Mouse (Mus musculus): ENCODE data around the gene Usp48. TPM values are rescaled to one million over a fixed set of nuclear protein-coding genes. Genes with fewer than 3 reads are reported as not detected.
"Not testable (repeated sequence)": the region's sequence is repeated elsewhere in the genome, so short reads cannot be mapped to it uniquely, and the experiment has no call there.

Gene Usp48
- polyA plus RNA-seq, 1 experiment from 2014 or later, result 70.6 TPM

DNA sequence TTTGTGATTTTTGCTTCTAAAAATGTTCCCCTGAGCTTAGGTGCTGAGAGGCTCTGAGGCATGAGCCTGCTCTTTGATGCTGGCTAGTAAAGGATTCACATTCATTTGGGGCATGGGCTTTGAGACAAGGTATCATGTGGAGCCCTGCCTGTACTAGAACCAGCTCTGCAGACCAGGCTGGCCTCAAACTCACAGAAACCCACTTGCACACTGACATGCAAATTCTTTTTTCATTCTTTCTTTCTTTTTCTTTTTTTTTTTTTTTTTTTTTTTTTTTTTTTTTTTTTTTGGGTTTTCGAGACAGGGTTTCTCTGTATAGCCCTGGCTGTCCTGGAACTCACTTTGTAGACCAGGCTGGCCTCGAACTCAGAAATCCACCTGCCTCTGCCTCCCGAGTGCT, 4.5 kb upstream of the Usp48 start:
- H3K9ac ChIP-seq; ATAC-seq (replicated peaks); H3K4me1 ChIP-seq; H3K4me3 ChIP-seq; H3K27me3 ChIP-seq (replicated peaks); H3K4me2 ChIP-seq; H3K36me3 ChIP-seq (replicated peaks); H3K27ac ChIP-seq; H3K9me3 ChIP-seq: not testable (repeated sequence)
- 73% methylated on average over 2 of the region's 3 CpGs for WGBS

DNA sequence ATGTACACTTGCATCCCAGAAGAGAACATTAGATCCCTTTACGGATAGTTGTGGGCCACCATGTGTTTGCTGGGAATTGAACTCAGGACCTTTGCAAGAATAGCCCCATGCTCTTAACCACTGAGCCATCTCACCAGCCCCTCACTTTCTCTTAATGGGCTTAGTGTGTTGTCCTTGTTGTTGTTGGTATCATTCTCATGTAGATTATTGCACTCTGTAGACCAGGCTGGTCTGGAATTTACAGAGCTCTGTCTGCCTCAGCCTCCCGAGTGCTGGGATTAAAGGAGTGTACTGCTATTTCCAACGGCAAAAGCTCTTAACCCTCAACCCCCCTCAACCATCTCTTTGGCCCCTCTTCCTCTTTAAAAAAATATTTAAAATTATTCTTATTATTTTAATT, 4.0 kb upstream of the Usp48 start:
- no peak for ATAC-seq (replicated peaks)
- H3K4me3 ChIP-seq, result no peak overlapping the region
- no peak overlapping the region for H3K4me2 ChIP-seq
- no peaks in the 10 kb centered on the region for H3K27me3 ChIP-seq (replicated peaks)
- H3K4me1 ChIP-seq, result peaks cover 3% of the 10 kb centered on the region; the same call in 1 of the 2 replicates
- WGBS, result 88% methylated on average over 3 of the region's 3 CpGs
- no peak overlapping the region for H3K9ac ChIP-seq
- H3K9me3 ChIP-seq, result no peaks in the 10 kb centered on the region
- no peaks in the 10 kb centered on the region for H3K36me3 ChIP-seq (replicated peaks)
- no peak overlapping the region for H3K27ac ChIP-seq

DNA sequence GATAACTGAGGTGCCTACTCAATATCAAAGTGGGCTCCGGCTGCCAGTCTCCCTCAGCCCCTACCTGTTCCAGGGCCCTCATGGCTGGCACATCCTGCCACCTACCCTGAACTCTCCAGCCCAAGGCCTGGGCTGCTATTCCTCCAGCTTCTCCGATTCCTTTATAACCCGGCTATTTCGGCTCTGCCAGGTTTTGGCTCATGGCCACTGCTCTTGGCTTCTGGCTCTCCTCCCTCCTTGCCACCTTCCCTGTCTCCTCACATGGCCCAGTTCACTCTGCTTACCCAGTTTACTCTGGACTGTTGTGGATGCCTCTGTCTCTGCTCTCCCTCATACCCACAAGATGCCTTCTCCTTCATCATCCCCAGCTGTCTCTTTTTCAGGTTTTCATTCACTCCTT, 2.6 kb upstream of the Usp48 start:
- H3K4me1 ChIP-seq, result peaks cover 14% of the 10 kb centered on the region
- H3K27ac ChIP-seq, result no peak overlapping the region
- ATAC-seq (replicated peaks), result no peak
- H3K9ac ChIP-seq, result no peak overlapping the region
- no peaks in the 10 kb centered on the region for H3K27me3 ChIP-seq (replicated peaks)
- WGBS, result 88% methylated on average over 4 of the region's 4 CpGs
- H3K4me3 ChIP-seq, result no peak overlapping the region
- H3K36me3 ChIP-seq (replicated peaks), result no peaks in the 10 kb centered on the region
- H3K4me2 ChIP-seq, result no peak overlapping the region
- no peaks in the 10 kb centered on the region for H3K9me3 ChIP-seq

GRCm38 (mm10) chr4:137594496-137595270, 1.1 kb downstream of the Usp48 start:
- ATAC-seq (replicated peaks), result 0 out of 2 replicates have a peak, but pooled peaks have one; percentile 9
- H3K36me3 ChIP-seq (replicated peaks), result no peaks in the 10 kb centered on the region
- H3K4me1 ChIP-seq, result peaks cover 33% of the 10 kb centered on the region
- peak overlapping the region; percentile 98 for H3K27ac ChIP-seq
- 3% methylated on average over 40 of the region's 40 CpGs for WGBS
- no peaks in the 10 kb centered on the region for H3K27me3 ChIP-seq (replicated peaks)
- H3K4me2 ChIP-seq, result peak overlapping the region; percentile 65
- peak overlapping the region; percentile 64 for H3K9ac ChIP-seq
- no peaks in the 10 kb centered on the region for H3K9me3 ChIP-seq
- H3K4me3 ChIP-seq, result peak overlapping the region; percentile 56

- Histone ChIP-seq H3K9ac (0 out of 2 replicates have a peak overlapping the region, but pooled peaks have one; percentile 8), H3K4me3 (no peak overlapping the region), H3K4me2 (no peak overlapping the region), H3K27ac (no peak overlapping the region), H3K36me3 (replicated peaks) (no peaks in the 10 kb centered on the region), H3K27me3 (replicated peaks) (no peaks in the 10 kb centered on the region), H3K4me1 (peaks cover 37% of the 10 kb centered on the region), H3K9me3 (no peaks in the 10 kb centered on the region)
- 94% methylated on average over 4 of the region's 4 CpGs for WGBS
- no peak for ATAC-seq (replicated peaks)
These were observed 3.6 kb downstream of the Usp48 start for GRCm38 (mm10) chr4:137597098-137597630.

DNA sequence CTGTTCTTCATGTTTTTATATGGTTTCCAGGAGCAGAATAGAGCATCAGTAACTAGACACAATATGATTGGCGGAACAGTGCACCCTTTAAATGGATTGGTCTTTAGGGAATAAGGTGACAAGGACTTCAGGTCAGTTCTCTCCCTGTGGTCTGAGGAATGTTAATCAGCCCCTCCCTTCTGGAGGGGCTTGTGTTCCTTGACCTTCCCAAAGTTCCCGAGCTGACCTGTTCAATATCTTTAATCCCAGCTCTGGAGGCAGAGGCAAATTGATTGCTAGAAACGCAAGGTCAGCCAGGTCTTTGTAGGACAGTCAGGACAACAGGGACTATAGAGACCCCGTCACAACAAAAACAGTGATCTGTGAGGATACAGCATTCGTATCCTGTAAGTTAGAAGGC, 5.0 kb downstream of the Usp48 start:
- H3K27ac ChIP-seq, result no peak overlapping the region
- peaks cover 36% of the 10 kb centered on the region for H3K4me1 ChIP-seq
- no peaks in the 10 kb centered on the region for H3K36me3 ChIP-seq (replicated peaks)
- no peak overlapping the region for H3K4me3 ChIP-seq
- no peak overlapping the region for H3K4me2 ChIP-seq
- H3K27me3 ChIP-seq (replicated peaks), result no peaks in the 10 kb centered on the region
- H3K9ac ChIP-seq, result no peak overlapping the region
- H3K9me3 ChIP-seq, result no peaks in the 10 kb centered on the region
- WGBS, result 70% methylated on average over 5 of the region's 5 CpGs
- ATAC-seq (replicated peaks), result no peak

GRCm38 (mm10) chr4:137603449-137604171, 10.1 kb downstream of the Usp48 start:
- no peaks in the 10 kb centered on the region for H3K9me3 ChIP-seq
- no peak overlapping the region for H3K9ac ChIP-seq
- 81% methylated on average over 11 of the region's 11 CpGs for WGBS
- ATAC-seq (replicated peaks), result no peak
- H3K4me1 ChIP-seq, result peaks cover 11% of the 10 kb centered on the region; the same call in 1 of the 2 replicates
- peaks cover 23% of the 10 kb centered on the region for H3K36me3 ChIP-seq (replicated peaks)
- no peak overlapping the region for H3K27ac ChIP-seq
- no peaks in the 10 kb centered on the region for H3K27me3 ChIP-seq (replicated peaks)
- H3K4me3 ChIP-seq, result no peak overlapping the region
- no peak overlapping the region for H3K4me2 ChIP-seq

DNA sequence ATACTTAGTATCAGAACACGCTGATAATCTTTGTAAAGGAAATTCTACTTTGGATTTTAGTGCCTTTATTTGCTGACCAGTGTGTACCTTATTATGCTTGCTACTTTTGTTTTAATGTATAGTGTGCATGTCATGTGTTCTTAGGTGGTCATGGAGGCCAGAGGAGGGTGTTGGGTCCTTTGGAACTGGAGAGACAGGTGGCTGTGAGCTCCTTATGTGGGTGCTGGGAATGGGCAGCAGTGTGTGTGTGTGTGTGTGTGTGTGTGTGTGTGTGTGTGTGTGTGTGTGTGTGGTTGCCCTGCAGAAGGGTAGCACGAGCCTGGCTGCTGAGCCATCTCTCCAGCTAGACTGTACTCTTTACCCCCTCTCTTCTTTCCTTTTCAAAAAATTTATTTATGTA, 13.5 kb downstream of the Usp48 start:
- no peaks in the 10 kb centered on the region for H3K27me3 ChIP-seq (replicated peaks)
- H3K36me3 ChIP-seq (replicated peaks), result peaks cover 53% of the 10 kb centered on the region
- H3K4me2 ChIP-seq, result no peak overlapping the region
- WGBS, result over 99% methylated on average over 2 of the region's 2 CpGs
- H3K4me3 ChIP-seq, result no peak overlapping the region
- no peaks in the 10 kb centered on the region for H3K9me3 ChIP-seq
- H3K9ac ChIP-seq, result no peak overlapping the region
- H3K4me1 ChIP-seq, result 0 out of 2 replicates have a peak, but pooled peaks cover 3% of the 10 kb centered on the region
- no peak overlapping the region for H3K27ac ChIP-seq
- no peak for ATAC-seq (replicated peaks)

GRCm38 (mm10) chr4:137609281-137609680, 15.7 kb downstream of the Usp48 start:
- no peaks in the 10 kb centered on the region for H3K4me1 ChIP-seq
- no peaks in the 10 kb centered on the region for H3K27me3 ChIP-seq (replicated peaks)
- no peak overlapping the region for H3K9ac ChIP-seq
- H3K4me2 ChIP-seq, result no peak overlapping the region
- H3K27ac ChIP-seq, result no peak overlapping the region
- 95% methylated on average over 7 of the region's 7 CpGs for WGBS
- H3K9me3 ChIP-seq, result no peaks in the 10 kb centered on the region
- no peak for ATAC-seq (replicated peaks)
- H3K4me3 ChIP-seq, result no peak overlapping the region
- peaks cover 71% of the 10 kb centered on the region for H3K36me3 ChIP-seq (replicated peaks)

- H3K27ac ChIP-seq, result no peak overlapping the region
- no peak overlapping the region for H3K9ac ChIP-seq
- H3K4me3 ChIP-seq, result no peak overlapping the region
- H3K4me2 ChIP-seq, result no peak overlapping the region
- no peaks in the 10 kb centered on the region for H3K27me3 ChIP-seq (replicated peaks)
- peaks cover 75% of the 10 kb centered on the region for H3K36me3 ChIP-seq (replicated peaks)
- no peaks in the 10 kb centered on the region for H3K4me1 ChIP-seq
- no peaks in the 10 kb centered on the region for H3K9me3 ChIP-seq
- ATAC-seq (replicated peaks), result no peak
- 91% methylated on average over 7 of the region's 7 CpGs for WGBS
These were observed 16.1 kb downstream of the Usp48 start for GRCm38 (mm10) chr4:137609702-137610101.

GRCm38 (mm10) chr4:137610256-137610655, 16.7 kb downstream of the Usp48 start:
- no peaks in the 10 kb centered on the region for H3K9me3 ChIP-seq
- WGBS, result 84% methylated on average over 15 of the region's 15 CpGs
- no peaks in the 10 kb centered on the region for H3K4me1 ChIP-seq
- no peaks in the 10 kb centered on the region for H3K27me3 ChIP-seq (replicated peaks)
- no peak overlapping the region for H3K4me3 ChIP-seq
- no peak overlapping the region for H3K9ac ChIP-seq
- H3K4me2 ChIP-seq, result no peak overlapping the region
- H3K36me3 ChIP-seq (replicated peaks), result peaks cover 78% of the 10 kb centered on the region
- H3K27ac ChIP-seq, result no peak overlapping the region
- no peak for ATAC-seq (replicated peaks)

- no peaks in the 10 kb centered on the region for H3K9me3 ChIP-seq
- no peak overlapping the region for H3K4me3 ChIP-seq
- H3K4me1 ChIP-seq, result no peaks in the 10 kb centered on the region
- no peak overlapping the region for H3K4me2 ChIP-seq
- H3K27me3 ChIP-seq (replicated peaks), result no peaks in the 10 kb centered on the region
- WGBS, result 93% methylated on average over 8 of the region's 8 CpGs
- peaks cover 58% of the 10 kb centered on the region; the same call in 1 of the 2 replicates for H3K36me3 ChIP-seq (replicated peaks)
- no peak overlapping the region for H3K27ac ChIP-seq
- no peak for ATAC-seq (replicated peaks)
- no peak overlapping the region for H3K9ac ChIP-seq
These were observed 29.3 kb downstream of the Usp48 start for GRCm38 (mm10) chr4:137622847-137623246.

All from midbrain, embryonic 15.5 days (tissue).